Mouse (Mus musculus): Measurements from ENCODE around the gene Shprh.
"Not testable (repeated sequence)": the region's sequence is repeated elsewhere in the genome, so short reads cannot be mapped to it uniquely, and the experiment has no call there.

The Shprh gene

GRCm38 (mm10) chr10:11248210-11248609 lies 99.0 kb downstream of the Shprh start:
- no peak for DNase-seq (ENCODE audit: low read depth)

DNA sequence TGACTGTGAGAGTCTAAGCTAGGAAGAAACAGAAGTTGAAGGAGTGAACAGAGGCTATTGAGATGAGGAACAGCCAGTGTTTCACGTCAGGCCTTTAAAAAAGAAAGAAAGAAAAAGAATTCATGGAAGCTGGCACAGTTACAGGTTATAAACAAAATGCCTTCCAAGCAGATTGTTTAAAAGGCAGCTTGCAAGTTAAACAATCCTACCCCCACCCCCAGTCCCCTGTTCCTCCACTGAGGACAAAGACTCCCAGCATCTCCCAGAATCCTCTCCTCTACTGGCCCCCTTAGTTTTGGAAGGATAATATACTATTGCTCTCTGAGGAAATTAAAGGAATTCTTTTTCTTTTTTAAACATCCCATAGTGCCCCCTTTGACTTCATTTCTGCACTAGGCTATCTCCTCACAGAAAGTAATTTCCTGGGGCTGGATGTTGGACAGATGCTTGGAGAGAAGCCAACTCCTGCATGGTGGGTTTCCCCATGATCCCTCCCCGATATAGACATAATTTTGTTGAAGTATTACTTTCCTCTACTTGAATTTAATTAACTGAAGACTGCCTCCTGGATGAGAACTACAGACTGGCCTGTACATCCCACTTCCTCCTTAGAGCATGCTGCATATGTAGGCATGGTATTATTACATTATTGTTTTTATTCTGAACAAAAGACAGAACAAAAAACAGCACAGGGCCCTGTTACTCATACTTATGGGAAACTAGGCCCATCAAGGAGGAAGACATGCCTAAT lies 101.2 kb downstream of the Shprh start:
- DNase-seq (ENCODE audit: low read depth), result no peak

DNA sequence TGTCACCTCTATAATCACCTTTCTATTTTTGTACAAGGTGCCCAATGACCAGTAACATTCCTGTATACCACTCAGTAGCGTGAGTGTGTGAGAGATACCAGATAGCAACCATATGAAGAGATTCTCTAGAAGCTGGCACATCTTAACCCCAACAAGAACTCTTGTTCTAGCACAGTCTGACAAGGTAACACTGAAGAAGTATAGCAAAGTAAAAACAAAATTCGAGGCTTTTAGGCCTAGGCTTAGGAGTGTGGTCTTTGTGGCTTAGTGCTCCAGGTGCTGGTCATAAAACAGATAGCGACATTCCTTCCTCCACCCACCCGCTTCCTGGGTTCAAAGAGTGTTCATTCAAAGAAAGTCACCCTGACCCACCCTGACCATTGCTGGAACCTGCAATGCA lies 104.4 kb downstream of the Shprh start:
- not testable (repeated sequence) for DNase-seq (ENCODE audit: low read depth)

GRCm38 (mm10) chr10:11260119-11260518 lies 110.9 kb downstream of the Shprh start:
- no peak for DNase-seq (ENCODE audit: low read depth)

DNA sequence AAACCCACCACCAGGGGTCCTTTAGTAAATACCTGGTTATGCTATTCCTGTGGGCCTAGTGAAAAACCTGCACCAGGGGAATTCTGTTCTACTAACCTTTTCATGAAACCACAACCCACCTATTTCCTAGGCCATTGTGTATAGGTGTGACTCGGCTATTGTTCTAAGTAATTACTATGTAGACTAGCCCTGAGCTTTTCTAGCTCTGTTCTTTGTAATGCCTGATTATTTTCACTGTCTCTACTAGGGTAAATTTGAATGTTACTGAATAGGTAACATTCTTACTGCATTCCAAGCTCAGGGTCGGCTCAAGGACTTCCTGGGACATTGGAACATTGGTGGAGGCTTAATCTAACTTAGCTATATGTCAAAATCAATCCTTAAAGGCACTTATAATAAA lies 113.1 kb downstream of the Shprh start:
- not testable (repeated sequence) for DNase-seq (ENCODE audit: low read depth)

DNA sequence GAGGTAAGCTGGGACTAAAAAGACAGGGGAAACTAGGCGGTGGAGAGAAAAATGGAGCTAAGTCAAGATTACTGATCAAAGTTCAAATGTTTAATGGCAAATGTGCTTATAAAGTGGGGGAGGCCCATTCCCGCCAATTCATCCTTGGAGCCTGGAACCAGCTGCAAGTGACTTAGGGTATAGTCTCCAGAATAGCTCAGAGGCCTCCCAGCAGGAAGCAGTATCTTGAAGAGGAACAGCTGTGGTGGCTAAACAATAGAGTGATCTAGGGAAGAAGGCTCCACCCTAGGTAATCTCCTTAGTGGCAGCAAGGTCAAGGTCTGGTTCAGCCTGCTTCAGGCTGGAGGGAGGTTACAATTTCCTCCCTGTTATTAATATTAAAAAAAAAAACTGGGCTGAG lies 114.6 kb downstream of the Shprh start:
- DNase-seq (ENCODE audit: low read depth), result not testable (repeated sequence)

Data from c-Kit-positive CD71-positive TER-119-negative erythroid progenitor cells, embryonic 14.5 days (primary cell).